Mouse (Mus musculus) left cerebral cortex, postnatal 14 days (tissue): ENCODE measurements around the gene Snx29. TPM values are rescaled to one million over a fixed set of nuclear protein-coding genes. Genes with fewer than 3 reads are reported as not detected.
"Not testable (repeated sequence)": the region's sequence is repeated elsewhere in the genome, so short reads cannot be mapped to it uniquely, and the experiment has no call there.

ENCODE experiments used
- DNase-seq, 2 experiments: peaks; one replicate each; pipeline ENCODE4 v3.0.0; 2021 to 2022; ENCODE audit warnings: low spot score in 2 of 2, mixed read lengths in 1 of 2
- intact Hi-C: fragments of 180-260 bp; cut with DNase I; formaldehyde crosslinking; loops from one replicate; pipeline ENCODE4 v1.15.1; 2025
- total RNA-seq, 2 experiments: library from RNA; stranded (reverse); gene quantifications; 2 replicates each; pipeline ENCODE4 v1.2.3; 2021

The Snx29 gene
- total RNA-seq, 2 experiments from 2014 or later = 21.5 to 29.5 TPM

DNA sequence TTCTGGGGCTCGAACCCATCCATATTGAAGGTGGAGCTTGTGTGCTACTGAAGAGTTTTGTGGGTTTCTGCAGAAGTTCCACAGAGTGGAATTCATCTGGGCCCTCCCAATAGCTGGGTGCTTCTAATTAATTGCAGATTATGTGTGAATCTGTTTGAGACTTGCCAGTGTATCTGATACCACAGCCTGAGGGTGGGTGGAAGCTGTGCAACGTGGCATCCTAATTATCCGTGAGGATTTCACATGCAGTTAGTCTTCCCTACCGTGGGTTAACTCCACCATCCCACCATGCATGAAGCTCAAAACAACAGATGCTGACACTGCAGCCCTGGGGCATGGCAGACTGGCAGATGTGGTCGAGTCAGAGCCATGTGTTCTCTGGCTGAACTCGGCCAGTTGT is 107.8 kb downstream of the Snx29 start:
- DNase-seq = no peak
- intact Hi-C loops = no loop called here

DNA sequence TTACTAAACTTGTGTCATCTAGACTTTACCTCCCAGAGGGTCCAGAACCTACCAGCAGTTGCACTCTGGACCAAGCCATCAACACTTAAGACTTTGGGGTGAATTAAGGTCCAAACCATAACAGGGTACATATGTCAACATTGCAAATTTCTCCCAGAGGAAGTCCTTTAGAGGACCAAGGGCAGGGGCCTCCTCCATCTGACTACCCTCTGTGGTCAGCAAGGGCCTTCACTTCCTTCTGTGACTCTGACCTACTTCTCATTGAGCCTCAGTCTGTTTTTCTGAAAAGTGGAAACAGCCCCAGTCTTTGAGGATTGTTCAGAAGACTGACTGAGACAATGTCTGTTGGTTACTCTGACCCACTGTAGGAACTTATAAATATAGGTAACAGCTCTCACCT is 111.1 kb downstream of the Snx29 start:
- no peak for DNase-seq
- intact Hi-C loops = no loop called here

- no peak for DNase-seq
- intact Hi-C loops = no loop called here
Measured at GRCm38 (mm10) chr16:11437641-11438040, 114.9 kb downstream of the Snx29 start.

GRCm38 (mm10) chr16:11439417-11439816 is 116.7 kb downstream of the Snx29 start:
- no peak for DNase-seq
- intact Hi-C loops = no loop called here

DNA sequence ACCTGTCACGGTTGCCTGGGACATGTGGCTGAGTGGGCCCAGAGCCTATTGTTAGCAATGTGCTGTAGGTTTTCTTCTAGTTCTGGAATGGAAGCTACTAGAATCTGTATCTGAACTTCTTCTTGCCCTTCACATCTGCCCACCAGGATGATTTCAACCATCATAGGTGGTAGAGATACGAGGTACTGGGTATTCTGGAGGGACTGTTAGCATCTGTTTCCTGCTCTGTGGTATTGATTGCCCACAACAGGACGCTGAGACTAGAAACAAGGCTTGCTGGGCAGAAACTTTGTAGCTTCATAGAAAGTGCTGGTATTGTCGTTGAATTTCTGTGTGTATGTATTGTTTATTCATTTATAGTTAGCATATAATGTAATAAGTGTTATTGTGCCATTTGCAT is 118.9 kb downstream of the Snx29 start:
- DNase-seq = no peak
- intact Hi-C loops = no loop called here

DNA sequence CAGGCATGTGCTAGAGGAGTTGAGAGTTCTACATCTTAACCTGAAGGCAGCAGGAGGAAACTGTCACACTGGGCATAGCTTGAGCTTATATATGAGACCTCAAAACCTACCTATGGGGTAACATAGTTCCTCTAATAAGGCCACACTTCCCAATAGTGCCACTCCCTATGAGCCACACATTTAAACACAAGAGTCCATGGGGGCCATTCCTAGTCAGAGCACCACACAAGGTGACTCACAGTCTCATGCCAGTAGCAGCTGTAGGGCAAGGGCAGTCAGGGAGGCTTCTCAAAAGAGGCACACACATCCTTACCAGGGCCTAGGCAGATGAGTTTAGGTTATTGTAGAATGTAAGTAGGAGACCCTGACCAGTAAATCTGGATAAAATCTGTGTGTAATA is 119.8 kb downstream of the Snx29 start:
- DNase-seq = no peak
- intact Hi-C loops = no loop called here

DNA sequence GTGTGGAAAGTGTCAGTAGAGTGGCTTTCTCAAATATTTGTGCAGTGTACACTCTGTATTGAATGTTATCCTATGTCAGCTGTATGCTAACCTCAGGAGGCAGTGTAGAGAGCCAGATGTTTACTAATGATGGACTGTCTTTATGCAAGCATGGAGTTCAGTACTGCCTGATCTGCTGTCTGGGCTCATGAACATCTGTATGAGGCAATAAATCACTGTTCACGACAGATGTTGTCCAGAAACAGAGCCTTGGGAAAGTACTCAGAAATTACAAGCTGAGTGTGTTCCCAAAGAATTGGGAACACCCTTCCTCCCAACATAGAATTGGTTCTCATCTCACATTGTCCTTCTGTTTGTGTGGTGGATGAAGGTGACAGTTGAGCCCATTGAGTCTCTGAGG is 121.9 kb downstream of the Snx29 start:
- intact Hi-C loops = no loop called here
- no peak for DNase-seq

DNA sequence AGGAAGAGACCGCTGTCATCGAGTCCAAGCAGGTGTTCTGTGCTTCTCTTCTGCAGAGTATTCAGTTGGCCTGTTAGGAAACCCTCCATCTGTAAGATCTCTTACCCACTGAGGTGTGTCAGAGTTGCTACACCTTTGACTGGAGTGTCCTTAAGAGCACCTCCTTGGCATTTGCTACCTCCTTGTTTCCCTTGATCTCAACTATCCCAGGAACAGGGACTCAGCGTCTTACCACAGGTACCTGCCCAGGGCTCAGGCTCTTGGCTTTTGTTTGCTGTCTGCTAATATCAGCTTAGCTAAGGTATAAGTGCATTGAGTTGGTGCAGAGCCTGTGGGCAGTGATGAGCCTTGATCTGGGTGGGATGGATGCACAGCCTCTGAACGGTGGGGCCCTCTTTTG is 124.3 kb downstream of the Snx29 start:
- DNase-seq = no peak
- intact Hi-C loops = no loop called here

DNA sequence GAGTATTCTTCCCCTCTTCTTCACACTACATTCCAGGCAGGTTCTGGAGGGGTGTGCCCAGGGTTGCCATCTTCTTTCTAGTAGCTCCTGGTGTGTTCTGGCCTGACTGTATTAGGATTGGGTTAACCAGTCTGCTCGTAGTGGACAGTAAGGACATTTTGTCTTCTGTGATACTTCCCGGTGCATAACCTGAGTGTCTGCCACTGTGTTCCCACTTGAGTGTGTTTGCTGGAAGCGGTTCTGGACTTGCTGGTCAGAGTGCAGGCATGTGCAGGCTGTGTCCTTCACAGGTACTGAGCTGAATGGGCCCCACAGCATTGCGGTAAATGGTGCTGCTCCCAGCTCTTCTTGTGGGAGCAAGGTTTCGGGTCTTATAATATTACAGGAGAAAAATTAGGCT is 125.2 kb downstream of the Snx29 start:
- intact Hi-C loops = no loop called here
- DNase-seq = no peak

DNA sequence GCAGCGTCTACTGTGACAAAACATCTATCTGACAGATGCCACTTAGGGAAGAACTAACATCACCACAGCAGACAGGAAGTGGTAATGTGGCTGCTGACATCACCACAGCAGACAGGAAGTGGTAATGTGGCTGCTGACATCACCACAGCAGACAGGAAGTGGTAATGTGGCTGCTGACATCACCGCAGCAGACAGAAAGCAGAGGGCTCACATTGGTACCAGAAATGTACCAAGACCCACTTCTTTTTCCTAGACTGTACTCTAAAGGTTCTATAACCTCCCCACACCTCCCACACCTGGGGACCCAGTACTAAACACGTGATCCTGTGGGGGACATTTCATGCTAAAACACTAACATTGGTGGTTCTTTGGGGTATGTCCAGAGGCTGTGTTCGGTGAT is 126.0 kb downstream of the Snx29 start:
- DNase-seq, intact Hi-C loops: not testable (repeated sequence)

DNA sequence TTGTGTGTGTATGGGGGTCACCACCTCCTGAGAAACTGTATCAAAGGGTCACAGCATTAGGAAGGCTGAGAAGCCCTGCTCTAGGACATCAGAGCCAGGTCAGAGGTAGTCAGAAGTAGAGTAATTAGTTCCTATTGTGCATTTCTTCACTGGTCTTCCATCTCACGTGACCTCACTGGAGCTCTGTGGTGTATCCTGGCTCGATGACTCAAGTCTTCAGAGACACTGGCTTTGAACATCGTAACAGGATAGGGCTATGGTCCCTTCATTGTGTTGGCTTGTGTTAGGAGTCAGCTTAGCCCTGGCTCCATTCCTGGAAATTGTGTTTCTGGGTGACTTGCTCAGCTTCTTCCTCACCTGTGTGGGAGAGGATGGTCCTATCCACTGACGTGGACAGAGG is 126.6 kb downstream of the Snx29 start:
- intact Hi-C loops = no loop called here
- DNase-seq = no peak

GRCm38 (mm10) chr16:11450626-11451025 is 127.9 kb downstream of the Snx29 start:
- no peak for DNase-seq
- intact Hi-C loops = no loop called here

DNA sequence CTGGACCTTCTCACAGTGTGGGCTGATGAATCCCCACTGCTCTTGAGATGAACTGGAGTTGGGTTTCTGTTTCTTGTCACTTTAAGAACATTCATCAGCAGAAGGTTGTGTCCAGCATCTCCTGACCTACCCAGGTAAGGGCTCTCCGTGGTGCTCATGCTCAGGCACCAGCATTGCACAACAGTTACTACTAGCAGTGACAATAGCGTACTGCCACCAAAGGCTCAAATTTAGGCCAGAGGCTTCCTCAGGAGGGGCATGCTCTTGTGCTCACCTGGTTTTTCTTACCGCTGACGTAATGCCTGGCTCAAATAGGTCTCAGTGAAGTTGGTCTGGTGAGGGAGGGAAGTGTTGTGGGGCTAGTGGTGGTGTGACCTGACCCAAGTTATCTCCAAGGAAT is 132.2 kb downstream of the Snx29 start:
- intact Hi-C loops = no loop called here
- DNase-seq = no peak

DNA sequence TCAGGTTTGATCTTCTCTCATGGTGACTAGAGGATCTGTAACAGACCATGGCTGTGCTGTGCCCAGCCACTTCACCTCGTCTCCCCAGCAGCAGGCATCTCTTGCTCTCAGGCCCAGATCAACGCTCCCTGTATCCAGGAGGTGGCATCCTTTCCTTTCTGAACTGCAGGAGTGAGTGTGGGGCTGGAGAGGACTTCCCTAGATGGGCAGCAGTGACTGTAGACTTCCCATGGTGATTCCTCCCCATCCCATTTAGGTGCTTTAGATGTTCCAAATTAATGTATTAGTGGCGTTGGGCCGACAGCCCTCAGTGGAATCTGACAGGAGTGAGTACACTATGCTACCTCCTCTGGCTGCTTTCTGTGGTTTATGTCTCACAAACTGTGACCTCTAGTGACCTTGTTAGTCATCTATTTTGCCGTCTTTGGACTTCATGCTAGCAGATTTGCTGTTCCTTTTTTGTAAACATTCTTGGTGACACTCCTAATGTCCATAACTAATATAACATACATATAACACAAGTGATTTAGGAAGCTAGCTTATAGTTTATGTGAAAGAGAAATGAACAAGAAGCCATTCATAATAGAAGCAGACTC is 132.9 kb downstream of the Snx29 start:
- intact Hi-C loops = no loop called here
- peak in 1 of 2 experiments; percentile 49 for DNase-seq

DNA sequence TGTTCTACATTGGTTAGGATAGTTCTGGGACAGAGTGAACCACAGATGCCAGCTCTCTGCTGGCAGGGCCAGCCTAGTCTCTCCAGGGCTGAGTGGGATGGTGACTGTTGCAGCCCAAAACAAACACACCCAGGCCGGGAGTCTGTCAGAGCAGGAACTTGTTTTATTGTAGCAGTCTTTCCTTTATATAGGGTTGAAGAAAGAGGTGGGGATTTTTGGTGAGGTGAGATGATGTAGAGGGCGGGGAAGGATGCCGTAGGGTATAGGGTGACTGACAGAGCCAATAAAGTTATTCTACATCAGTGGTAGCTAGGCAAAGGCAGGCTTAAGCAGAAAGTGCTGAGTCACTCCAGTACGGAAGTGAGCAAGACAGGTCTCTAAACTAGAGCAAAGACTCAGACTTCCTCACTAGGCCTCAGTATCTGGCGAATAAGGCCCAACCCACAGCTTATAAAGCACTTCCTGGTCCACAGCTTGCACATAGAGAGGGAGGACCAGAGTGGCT is 133.5 kb downstream of the Snx29 start:
- DNase-seq = peak in 1 of 2 experiments; percentile 54
- intact Hi-C loops = no loop called here

DNA sequence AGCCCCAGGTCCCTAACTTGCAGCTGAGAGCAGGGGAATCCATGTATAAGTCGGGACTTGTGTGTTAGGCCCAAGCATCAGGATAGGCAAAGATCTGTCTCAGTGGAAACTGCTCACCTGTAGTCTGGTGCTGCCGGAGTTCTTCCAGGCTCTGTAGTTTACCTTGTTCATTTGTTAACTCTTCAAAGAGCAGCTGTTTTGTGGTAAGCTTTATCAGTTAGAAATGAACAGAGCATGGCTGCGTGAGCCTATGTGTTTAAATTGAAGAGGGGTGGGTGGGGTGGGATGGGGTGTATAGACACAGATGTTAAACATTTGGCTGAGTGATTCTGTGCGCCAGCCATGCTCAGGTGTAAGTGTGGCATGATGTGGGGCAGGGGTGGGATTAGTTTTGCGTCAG is 134.4 kb downstream of the Snx29 start:
- intact Hi-C loops = no loop called here
- no peak for DNase-seq

- intact Hi-C loops = no loop called here
- DNase-seq = no peak
Measured at GRCm38 (mm10) chr16:11457609-11458350, 135.1 kb downstream of the Snx29 start.

DNA sequence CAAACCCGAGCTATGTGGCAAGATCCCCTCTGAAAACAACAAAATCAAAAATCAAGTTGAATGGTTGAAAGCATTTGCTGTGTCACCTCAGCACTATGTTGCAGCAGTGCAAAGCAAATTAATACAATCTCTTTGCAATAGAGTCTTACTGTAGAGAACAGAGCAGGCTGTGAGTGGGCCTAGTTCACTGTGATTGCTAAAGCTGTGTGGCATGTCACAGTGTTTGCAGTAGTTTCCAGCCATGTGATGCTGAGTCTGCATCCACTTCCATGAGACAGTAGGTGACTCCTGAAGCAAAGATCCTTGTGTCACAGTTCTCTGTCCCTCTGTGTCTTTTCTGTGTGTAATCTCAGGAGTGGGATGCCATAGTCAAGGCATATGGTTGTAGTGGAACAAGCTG is 137.5 kb downstream of the Snx29 start:
- intact Hi-C loops = loop anchor here (10.0 kb wide), 1 partner anchor 145 kb away; no protein-coding TSS in a partner anchor
- DNase-seq = peak in 1 of 2 experiments; percentile 44

GRCm38 (mm10) chr16:11461612-11462011 is 138.9 kb downstream of the Snx29 start:
- DNase-seq = peak; percentile 78 to 82
- intact Hi-C loops = loop anchor here (10.0 kb wide), 1 partner anchor 143 kb away; no protein-coding TSS in a partner anchor

GRCm38 (mm10) chr16:11468533-11469179 is 145.9 kb downstream of the Snx29 start:
- peak; percentile 81 to 85 for DNase-seq
- intact Hi-C loops = loop anchor here (10.0 kb wide), 1 partner anchor 136 kb away; no protein-coding TSS in a partner anchor
